Mouse (Mus musculus) lung, embryonic 14.5 days (tissue): Measurements from ENCODE around the gene Elf3. TPM values are rescaled to one million over a fixed set of nuclear protein-coding genes. Genes with fewer than 3 reads are reported as not detected.
A peak's percentile ranks its signal among the peaks of the same experiment; 100 is the strongest.

ENCODE experiments used
- ATAC-seq: fragments of 200-750 bp; cut with Nextera tagmentation; 2 replicates; pipeline ENCODE4 v1.8.0; 2017; ENCODE audit warnings: mild to moderate bottlenecking, moderate TSS enrichment, moderate library complexity; ENCODE audit not compliant: insufficient read depth
- DNase-seq: peaks from one replicate; pipeline ENCODE4 v3.0.0-alpha.2; 2015
- H3K27ac ChIP-seq: fragments of 300-500 bp; sonication (generic); 2 replicates; pipeline ENCODE4 v1.5.1; 2014; ENCODE audit warnings: low read depth, mild to moderate bottlenecking, moderate library complexity
- H3K27me3 ChIP-seq: fragments of 300-500 bp; sonication (generic); 2 replicates; pipeline ENCODE4 v1.6.1; 2014; ENCODE audit warnings: low read length, control low read depth; ENCODE audit not compliant: insufficient read depth
- H3K36me3 ChIP-seq: fragments of 300-500 bp; sonication (generic); 2 replicates; pipeline ENCODE4 v1.6.1; 2014; ENCODE audit warnings: control low read depth; ENCODE audit not compliant: insufficient read depth
- H3K4me1 ChIP-seq: fragments of 300-500 bp; sonication (generic); 2 replicates; pipeline ENCODE4 v1.6.1; 2014; ENCODE audit warnings: antibody characterized with exemption, control low read depth; ENCODE audit not compliant: insufficient read depth
- H3K4me2 ChIP-seq: fragments of 300-500 bp; sonication (generic); 2 replicates; pipeline ENCODE4 v1.6.1; 2014; ENCODE audit warnings: mild to moderate bottlenecking
- H3K4me3 ChIP-seq: fragments of 300-500 bp; sonication (generic); 2 replicates; pipeline ENCODE4 v1.5.1; 2014; ENCODE audit warnings: low read depth, low read length
- H3K9ac ChIP-seq: fragments of 300-500 bp; sonication (generic); 2 replicates; pipeline ENCODE4 v1.6.1; 2014
- H3K9me3 ChIP-seq: fragments of 300-500 bp; sonication (generic); 2 replicates; pipeline ENCODE4 v1.6.1; 2016; ENCODE audit warnings: low read depth, low read length, control low read depth
- CTCF ChIP-seq: IDR thresholded peaks from 2 replicates; pipeline ENCODE4 v1.5.1; 2016; ENCODE audit warnings: antibody characterized with exemption, low read depth
- WGBS: fragments of 180-500 bp; shearing (Covaris S2); extraction: QIAGEN DNeasy Blood & Tissue Kit; methylation state at CpG from one replicate; pipeline ENCODE4 v1.1.7; 2014; 5-methylcytosine and 5-hydroxymethylcytosine counted together
- polyA plus RNA-seq: library from polyadenylated mRNA; unstranded; fragments of >200 nt; fragmentation: Nextera tagmentation; extraction: Ambion mirVana; gene quantifications from 2 replicates; pipeline ENCODE4 v1.2.1, GENCODE M21; 2014

The Elf3 gene
- polyA plus RNA-seq, 1 experiment from 2014 or later: 13.5 TPM

DNA sequence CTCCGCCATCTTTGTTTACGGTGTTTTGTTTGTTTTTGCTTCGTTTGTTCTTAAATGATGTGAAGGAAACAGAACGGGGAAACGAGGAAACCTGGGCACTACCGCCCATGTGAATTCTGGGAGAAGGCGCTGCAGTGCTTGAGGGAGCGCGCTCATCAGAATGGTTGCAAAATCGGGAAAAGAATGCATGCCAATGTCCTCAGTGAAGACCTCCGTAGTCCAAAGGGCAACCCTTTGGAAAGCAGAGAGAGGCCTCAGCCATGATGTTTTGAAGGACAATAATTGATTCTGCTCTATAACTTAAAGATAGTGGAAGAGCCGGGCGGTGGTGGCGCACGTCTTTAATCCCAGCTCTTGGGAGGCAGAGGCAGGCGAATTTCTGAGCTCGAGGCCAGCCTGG, 23.5 kb upstream of the Elf3 start:
- no peak overlapping the region; the same call in 1 of the 2 replicates for H3K4me2 ChIP-seq
- ATAC-seq: no peak
- H3K27me3 ChIP-seq: no peaks in the 10 kb centered on the region
- H3K4me3 ChIP-seq: no peak overlapping the region
- H3K4me1 ChIP-seq: no peaks in the 10 kb centered on the region
- H3K36me3 ChIP-seq: peaks cover 22% of the 10 kb centered on the region
- no peaks in the 10 kb centered on the region for H3K9me3 ChIP-seq
- TF ChIP-seq CTCF: no peak
- no peak overlapping the region for H3K9ac ChIP-seq
- no peak for DNase-seq
- WGBS: 94% methylated on average over 17 of the region's 17 CpGs
- H3K27ac ChIP-seq: no peak overlapping the region

DNA sequence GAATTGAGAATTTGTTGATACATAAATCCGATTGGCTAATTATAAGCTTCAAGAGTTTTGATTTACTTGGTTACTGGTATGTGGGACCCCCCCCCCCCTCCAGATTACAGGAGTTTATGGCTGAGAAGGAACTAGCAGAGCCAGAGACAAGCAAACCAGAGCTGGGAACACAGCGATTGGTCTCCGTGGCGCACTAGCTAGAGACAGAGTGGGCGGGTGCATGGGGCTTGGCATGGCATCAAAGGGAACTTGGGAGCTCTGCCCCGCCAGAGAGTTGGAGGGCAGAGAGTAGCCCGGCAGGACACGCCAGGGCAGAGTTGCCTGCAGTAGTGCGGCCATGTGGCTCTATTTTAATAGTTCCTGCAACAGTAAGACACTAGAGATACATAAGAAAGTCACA, 22.3 kb upstream of the Elf3 start:
- WGBS: 58% methylated on average over 9 of the region's 9 CpGs
- no peak for TF ChIP-seq CTCF
- H3K27me3 ChIP-seq: no peaks in the 10 kb centered on the region
- no peaks in the 10 kb centered on the region for H3K4me1 ChIP-seq
- no peak overlapping the region for H3K9ac ChIP-seq
- peaks cover 33% of the 10 kb centered on the region for H3K36me3 ChIP-seq
- no peaks in the 10 kb centered on the region for H3K9me3 ChIP-seq
- ATAC-seq (no peak), DNase-seq (peak; percentile 74)
- no peak overlapping the region for H3K4me3 ChIP-seq
- H3K4me2 ChIP-seq: no peak overlapping the region
- H3K27ac ChIP-seq: no peak overlapping the region

DNA sequence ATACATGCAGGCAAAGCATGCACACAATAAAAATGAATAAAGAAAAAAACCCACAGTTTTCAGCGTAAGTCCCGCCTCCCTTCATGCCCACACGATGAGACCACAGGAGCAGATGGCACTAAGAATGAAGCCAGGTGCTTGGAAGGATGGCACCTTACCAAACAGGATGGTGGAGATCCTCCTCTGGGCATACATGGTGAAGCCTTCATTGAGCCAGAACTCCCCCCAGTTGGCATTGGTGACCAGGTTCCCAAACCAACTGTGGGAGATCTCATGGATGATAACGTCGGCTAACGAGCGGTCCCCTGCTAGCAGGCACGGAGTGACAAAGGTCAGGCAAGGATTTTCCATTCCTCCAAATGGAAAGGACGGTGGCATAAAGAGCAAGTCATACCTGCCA, 13.0 kb upstream of the Elf3 start:
- ATAC-seq: no peak
- peaks cover 48% of the 10 kb centered on the region for H3K36me3 ChIP-seq
- WGBS: 86% methylated on average over 9 of the region's 9 CpGs

DNA sequence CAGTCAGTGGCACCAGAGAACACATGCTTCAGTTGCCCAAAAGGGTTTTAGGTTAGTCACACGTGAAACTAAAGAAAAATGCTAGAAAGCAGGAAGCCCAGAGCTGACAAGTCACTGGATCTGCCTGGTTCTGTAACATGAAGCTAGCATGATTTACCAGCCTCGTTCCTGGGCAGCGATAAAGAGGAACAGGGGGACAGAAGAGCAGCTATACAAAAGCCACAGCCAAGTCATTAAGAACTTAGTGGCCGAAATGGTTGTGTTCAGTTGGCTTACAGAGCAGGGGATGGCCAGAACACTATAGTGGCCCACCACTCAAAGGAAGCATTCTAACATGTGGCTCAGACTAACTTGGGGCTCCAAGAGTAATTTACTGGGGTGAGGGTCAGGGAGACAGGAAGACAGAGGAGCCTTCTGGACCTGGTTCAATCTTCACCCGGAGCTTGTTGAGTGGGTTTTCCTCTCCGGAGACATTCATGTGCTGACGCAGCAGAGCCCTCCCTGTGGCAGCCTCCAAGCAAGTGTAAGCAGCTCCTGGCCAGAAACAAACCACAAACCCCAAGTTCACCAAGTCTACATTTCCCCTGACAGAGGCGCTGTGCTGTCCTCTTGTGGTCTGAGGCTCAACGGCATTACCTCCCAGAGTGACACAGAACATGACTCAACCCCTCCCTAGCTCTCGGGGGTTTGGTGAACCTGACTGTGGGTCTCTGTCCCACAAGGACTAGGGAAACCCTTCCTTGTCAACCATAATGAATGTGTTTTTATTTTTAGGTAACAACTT, 9.5 kb upstream of the Elf3 start:
- Histone ChIP-seq H3K4me2 (no peak overlapping the region), H3K27me3 (no peaks in the 10 kb centered on the region), H3K4me3 (no peak overlapping the region), H3K36me3 (peaks cover 61% of the 10 kb centered on the region), H3K9ac (no peak overlapping the region), H3K27ac (no peak overlapping the region), H3K4me1 (no peaks in the 10 kb centered on the region), H3K9me3 (no peaks in the 10 kb centered on the region)
- no peak for ATAC-seq
- no peak for DNase-seq
- 80% methylated on average over 10 of the region's 10 CpGs for WGBS
- TF ChIP-seq CTCF: no peak

More for the DNA sequence above, 13.0 kb upstream of the Elf3 start:
- Histone ChIP-seq H3K4me2 (no peak overlapping the region), H3K4me1 (no peaks in the 10 kb centered on the region), H3K27me3 (no peaks in the 10 kb centered on the region), H3K4me3 (no peak overlapping the region), H3K27ac (no peak overlapping the region), H3K9me3 (no peaks in the 10 kb centered on the region), H3K9ac (no peak overlapping the region)
- no peak for TF ChIP-seq CTCF
- no peak for DNase-seq

DNA sequence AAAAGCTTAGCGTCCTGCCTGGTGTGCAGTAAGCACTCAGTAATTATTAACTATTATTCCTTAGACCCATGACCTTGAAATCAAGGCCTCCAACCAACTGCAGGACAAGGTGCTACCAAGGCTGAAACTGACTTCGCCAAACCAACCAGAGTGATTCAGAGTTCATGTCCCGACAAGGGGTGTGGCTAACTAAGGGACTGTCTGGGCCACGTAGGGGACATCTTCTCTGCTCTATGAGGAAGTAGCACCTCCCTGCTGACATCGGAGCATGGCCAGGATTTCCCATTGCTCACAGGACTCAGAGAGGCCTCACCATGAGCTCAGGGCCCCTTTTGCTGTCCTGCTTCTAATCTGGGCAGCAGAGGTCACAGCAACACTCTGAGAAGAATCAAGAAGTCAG, 7.5 kb upstream of the Elf3 start:
- WGBS: 78% methylated on average over 5 of the region's 5 CpGs
- Histone ChIP-seq H3K36me3 (peaks cover 46% of the 10 kb centered on the region), H3K4me1 (no peaks in the 10 kb centered on the region), H3K4me3 (no peak overlapping the region), H3K27ac (no peak overlapping the region), H3K9ac (no peak overlapping the region), H3K27me3 (no peaks in the 10 kb centered on the region), H3K9me3 (no peaks in the 10 kb centered on the region), H3K4me2 (no peak overlapping the region)
- ATAC-seq: no peak
- TF ChIP-seq CTCF: no peak
- no peak for DNase-seq

DNA sequence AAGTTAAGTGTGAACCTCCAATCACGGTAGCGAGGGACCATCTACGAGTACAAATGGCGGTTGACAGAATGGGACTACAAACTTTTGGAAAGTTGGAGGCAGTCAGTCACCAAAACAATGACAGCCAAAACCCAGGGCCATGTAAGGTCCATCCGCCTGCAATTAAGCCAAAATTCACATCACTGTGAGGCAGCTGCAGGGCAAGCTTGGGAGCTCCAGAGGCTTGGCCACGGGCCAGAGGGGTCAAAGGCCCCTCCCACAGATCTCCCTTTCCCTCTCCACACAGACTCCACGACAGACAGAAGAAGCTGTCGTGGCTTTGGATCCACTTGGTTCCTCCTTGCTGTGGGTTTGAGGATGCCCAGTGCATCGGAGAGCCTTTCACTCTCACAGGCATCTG, 4.9 kb upstream of the Elf3 start:
- no peak overlapping the region for H3K4me3 ChIP-seq
- no peak overlapping the region for H3K4me2 ChIP-seq
- no peaks in the 10 kb centered on the region for H3K9me3 ChIP-seq
- TF ChIP-seq CTCF: no peak
- no peak for DNase-seq
- no peak overlapping the region for H3K27ac ChIP-seq
- peaks cover 46% of the 10 kb centered on the region for H3K36me3 ChIP-seq
- ATAC-seq: no peak
- H3K9ac ChIP-seq: no peak overlapping the region
- WGBS: 70% methylated on average over 9 of the region's 9 CpGs
- H3K27me3 ChIP-seq: no peaks in the 10 kb centered on the region
- H3K4me1 ChIP-seq: peaks cover 6% of the 10 kb centered on the region; the same call in 1 of the 2 replicates

DNA sequence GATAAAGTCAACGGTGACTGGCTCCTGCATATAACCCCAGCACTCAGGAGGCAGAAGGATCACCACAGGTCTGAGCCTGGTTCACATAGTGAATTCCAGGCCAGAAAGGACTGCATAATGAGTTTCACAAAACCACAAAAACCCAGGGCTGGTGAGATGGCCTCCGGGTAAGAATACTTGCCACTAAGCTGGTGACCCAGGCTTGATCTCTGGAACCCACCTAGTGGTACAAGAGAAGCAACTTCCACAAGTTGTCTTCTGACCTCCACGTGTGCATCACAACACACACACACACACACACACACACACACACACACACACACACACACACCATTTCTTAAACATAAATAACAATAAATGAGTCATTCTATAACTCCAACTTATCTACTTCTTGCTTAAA, 4.0 kb upstream of the Elf3 start:
- Histone ChIP-seq H3K4me2 (no peak overlapping the region), H3K9ac (no peak overlapping the region), H3K27ac (no peak overlapping the region), H3K36me3 (peaks cover 45% of the 10 kb centered on the region), H3K4me1 (peaks cover 7% of the 10 kb centered on the region; the same call in 1 of the 2 replicates), H3K27me3 (no peaks in the 10 kb centered on the region), H3K9me3 (no peaks in the 10 kb centered on the region), H3K4me3 (no peak overlapping the region)
- ATAC-seq (no peak), DNase-seq (no peak)
- WGBS: 80% methylated on average over 3 of the region's 3 CpGs
- TF ChIP-seq CTCF: no peak
